Mouse (Mus musculus) embryonic fibroblast, embryonic 13.5 days (primary cell): ENCODE measurements around the gene Tac4.

Source experiments
- CTCF ChIP-seq: IDR thresholded peaks from 2 replicates; pipeline ENCODE4 v1.5.1; 2011; ENCODE audit warnings: mild to moderate bottlenecking, control low read depth, low read length, moderate library complexity, borderline replicate concordance; ENCODE audit not compliant: insufficient read depth
- POLR2A ChIP-seq: IDR thresholded peaks from 2 replicates; pipeline ENCODE4 v1.6.1; 2011; ENCODE audit warnings: low read depth, mild to moderate bottlenecking, control low read depth, low read length, moderate library complexity

DNA sequence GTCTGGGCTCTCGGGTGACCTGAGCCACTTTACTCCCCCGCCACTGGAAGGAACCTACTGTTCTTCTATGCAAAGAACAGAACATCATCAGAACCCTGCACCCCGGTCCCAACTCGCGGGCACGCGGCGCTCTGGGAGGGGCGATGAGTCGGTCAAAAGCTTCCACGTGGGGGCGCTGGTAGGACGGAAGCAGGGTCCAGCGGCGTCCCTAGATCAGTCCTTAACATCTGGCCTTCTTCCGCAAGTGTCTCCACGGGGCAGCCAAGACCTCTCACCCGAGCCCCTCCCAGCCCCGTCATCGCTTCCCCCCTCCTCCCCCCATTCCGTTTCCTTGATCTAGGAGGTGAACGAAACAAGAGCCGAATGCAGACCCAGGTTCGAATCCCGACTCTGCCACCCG, 2.8 kb upstream of the Tac4 start:
- TF ChIP-seq CTCF, result peak; percentile 55; the same call in 1 of the 2 replicates
- peak; percentile 42; the same call in 1 of the 2 replicates for TF ChIP-seq POLR2A
